Mouse (Mus musculus) T-cell, adult 2 months (primary cell): ENCODE results near the gene Acads.

ENCODE experiments used
- DNase-seq: peaks from one replicate; pipeline ENCODE4 v3.0.0; 2022; ENCODE audit warnings: low spot score

The Acads gene

DNA sequence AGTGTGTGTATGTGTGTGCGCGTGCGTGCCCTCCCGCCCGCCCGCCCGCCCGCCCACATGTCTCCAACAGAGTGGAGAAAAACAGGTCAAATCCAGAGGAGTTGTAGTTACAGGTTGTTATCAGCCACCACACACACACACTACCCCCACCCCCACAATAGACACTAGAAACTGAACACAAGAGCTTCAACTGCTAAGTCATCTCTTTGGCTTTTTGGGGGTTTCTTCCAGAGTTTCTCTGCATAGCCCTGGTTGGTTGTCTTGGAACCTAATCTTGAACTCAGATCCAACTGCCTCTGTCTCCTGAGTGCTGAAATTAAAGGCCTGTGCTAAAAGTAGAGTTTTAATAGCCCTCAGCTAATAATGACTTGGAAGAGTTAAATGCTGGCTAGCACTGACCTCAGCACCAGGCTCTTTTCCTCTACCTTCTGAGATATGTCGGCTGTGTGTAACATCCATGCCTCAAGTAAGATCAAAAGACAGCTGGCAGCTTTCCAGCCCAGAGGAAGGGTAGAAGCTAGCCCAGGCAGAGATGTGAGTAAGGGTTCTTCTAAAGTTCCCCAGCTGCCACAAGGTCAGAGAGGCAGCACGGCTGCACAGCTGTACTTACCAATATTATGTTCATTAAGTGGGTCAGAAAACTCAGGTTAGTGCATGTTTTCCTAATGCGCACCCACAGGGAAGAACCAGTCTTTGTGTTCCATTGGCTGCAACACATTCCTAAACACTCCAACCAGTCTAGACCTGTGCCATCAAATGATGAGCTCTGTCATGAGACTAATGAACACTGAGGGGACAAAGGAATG is 47.8 kb downstream of the Acads start:
- DNase-seq = no peak

DNA sequence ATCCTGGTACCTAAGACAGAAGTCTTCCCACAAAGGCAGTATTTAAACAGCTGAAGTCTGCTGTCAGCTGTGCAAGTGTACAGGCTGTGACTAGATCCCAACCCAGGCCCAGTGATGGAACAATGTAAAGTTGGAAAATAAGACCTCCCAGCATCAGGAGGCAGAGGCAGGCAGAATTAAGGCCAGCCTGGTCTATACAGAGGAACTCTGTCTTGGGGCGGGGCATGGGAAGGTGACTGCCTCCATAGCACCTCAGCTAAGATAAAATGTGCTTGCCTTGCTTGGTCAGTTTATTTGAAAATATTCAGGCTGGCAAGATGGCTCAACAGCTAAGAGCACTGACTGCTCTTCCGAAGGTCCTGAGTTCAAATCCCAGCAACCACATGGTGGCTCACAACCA is 48.7 kb downstream of the Acads start:
- no peak for DNase-seq

DNA sequence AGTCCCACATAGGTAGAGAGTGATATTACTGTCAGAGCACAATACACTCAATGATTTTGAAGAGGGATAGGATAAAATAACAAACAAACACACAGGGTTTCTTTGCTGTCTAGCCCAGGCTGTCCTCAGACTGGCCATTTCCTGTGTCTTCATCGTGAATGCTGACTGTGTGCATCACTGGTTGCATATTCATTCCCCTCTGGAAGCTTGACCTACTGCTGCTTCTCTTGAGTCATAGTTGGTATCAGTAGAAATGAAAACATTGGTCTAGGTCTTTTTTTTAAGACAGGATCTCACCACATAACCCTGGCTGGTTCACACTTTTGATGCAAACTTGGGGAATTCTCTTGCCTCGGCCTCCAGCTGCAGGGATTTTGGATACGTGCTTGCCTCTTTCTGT is 49.5 kb downstream of the Acads start:
- DNase-seq = no peak

DNA sequence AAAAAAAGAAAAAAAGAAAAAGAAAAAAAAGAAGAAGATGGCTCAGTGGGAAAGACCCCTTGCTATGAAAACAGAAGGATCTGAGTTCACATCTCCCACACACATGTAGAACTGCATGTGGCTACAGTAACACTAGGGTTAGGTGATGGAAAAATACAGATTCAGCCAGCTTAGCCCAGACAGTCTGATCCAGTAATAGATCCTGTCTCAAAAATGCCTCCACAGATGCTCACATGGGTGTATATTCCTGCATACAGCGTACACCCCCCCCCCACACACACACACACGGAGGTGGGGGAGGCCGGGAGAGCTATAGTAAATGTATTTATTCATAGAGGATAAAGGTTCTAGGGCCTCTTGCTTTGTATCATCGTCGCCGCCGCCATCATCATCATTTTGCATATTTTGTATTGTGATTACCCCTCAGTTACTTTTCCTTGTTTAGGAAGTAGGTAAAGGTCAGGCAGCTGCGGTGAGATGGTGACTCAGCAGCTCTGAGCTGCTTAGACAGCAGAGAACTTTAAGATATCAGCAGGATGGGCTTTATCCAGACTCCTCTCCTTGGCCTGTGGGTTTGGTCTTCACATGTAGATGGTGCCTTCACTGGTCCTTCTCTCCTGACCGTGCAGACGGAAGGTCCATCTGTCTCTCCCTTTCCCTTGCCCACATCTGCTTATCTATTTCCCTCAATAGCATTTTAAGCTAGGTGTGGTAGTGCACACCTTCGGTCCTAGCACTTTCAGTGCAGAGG is 50.3 kb downstream of the Acads start:
- no peak for DNase-seq

DNA sequence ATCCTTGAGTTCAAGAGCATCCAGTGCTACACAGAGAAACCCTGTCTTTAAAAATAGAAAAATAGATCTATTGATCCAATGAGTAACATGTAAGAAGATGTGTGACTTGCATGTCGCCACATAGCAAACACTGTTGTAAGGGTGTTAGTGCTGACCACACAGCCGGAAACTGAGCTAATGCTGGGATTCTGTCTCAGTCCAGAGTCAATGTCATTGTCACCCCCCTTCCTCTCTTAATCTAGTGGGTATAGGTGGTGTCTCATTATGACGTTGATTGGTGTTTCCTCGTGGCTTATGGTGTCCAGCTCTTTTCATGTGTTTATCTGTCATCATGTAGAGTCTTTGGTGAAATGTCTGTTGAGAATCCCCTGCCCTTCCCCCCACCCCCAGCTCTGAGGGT is 52.9 kb downstream of the Acads start:
- no peak for DNase-seq

DNA sequence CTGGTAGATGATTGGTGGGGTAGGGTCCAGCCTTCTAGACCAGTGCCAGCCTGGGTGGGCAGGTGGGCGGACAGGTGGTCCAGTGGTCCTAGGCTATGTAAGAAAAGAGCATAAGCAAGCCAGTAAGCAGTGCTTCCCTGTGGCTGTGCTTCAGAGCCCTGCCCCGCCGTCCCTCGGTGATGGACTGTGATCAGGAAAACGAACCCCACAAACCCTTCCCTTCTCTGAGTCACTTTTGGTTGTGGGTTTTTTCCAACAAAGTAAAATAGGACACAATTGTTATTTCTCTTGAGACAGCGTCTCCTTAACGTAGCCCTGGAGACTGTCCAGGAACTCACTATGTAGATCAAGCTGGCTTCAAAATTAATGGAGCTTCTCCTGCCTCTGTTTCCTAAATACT is 55.8 kb downstream of the Acads start:
- no peak for DNase-seq

DNA sequence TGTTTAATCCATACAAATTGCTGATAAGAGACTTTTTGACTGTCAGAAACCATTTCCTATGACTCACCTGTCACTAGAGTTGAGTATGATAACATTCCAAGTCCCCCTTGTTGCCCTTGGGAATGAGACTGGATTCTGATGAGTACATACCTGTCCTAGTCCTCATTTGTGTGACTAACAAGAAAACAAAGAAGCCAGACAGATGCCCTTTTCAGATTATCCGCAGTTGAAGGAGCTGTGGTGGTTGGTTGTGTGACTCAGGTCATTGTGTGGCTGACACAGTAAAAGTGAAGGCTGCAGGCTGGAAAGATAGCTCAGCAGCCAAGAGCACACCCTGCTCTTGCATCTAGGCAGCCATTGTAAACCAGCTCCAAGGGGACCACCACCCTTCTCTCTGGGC is 56.6 kb downstream of the Acads start:
- no peak for DNase-seq

DNA sequence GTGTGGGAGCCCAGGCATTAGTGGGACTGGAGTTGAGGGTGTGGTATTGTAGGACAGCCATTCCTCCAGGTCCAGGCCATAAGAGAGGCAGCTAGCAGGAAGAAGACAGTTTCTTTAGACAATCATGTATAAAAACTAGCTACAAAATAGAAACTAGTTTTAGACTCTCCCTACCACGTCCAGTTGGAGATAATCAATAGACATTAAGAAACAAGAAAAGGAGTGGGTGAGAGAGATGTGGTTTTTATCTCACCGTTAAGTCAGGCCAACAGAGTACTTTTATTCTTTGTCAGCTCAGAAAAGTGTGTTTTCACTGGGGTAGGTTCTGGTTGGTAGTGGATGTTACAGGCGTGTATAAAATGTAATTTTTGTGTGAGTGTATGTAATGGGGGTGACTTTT is 58.2 kb downstream of the Acads start:
- DNase-seq = no peak
